Mouse (Mus musculus): Measurements from ENCODE around the gene Ubald2. TPM values are rescaled to one million over a fixed set of nuclear protein-coding genes. Genes with fewer than 3 reads are reported as not detected.

Gene Ubald2
- total RNA-seq (2023) = 99.6 and 116 TPM in 2 replicates

DNA sequence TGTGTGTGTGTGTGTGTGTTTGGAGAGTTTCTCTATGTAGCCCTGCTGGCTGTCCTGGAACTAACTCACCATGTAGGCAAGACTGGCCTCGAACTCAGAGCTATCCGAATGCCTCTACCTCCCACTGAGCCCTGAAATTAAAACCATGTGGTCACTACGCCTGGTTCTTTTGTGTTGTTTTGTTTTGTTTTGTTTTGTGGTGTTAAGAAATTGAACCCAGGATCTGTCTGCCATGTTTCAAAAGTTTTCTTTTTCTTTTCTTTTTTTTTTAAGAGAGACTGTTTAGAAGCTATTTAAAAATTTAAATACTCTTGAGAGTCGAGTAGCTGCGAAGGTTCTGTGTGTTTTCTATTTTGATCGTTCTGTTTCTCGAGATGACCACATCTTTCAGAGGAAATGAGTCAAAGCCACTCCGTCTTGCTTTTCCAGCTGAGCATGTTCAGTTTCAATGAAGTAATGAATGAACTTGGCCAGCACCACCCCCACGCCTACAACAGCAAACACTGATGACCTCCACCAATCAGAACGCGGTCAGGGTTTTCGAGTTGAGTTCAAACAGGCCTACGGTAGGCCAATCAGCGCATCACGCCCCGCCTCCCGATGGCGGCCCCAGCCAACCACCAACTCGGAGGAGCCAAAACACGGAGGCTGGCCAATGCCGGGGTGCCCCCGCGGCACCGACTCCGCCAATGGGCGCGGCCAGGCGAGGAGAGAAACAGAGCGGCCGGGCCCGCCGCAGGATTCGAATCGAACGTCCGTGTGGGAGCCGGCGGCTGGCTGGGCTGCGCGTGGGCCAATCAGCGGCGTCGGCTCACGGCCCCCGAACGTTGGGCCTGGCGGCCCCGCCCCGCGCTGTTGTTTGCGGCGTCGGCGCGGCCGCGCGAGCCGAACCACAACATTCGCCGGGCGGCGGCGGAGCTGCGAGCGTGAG lies at the start of gene Ubald2:
TSS of gene Ubald2 (plus strand) at position 739 of the 931 bp plus-strand sequence.

DNA sequence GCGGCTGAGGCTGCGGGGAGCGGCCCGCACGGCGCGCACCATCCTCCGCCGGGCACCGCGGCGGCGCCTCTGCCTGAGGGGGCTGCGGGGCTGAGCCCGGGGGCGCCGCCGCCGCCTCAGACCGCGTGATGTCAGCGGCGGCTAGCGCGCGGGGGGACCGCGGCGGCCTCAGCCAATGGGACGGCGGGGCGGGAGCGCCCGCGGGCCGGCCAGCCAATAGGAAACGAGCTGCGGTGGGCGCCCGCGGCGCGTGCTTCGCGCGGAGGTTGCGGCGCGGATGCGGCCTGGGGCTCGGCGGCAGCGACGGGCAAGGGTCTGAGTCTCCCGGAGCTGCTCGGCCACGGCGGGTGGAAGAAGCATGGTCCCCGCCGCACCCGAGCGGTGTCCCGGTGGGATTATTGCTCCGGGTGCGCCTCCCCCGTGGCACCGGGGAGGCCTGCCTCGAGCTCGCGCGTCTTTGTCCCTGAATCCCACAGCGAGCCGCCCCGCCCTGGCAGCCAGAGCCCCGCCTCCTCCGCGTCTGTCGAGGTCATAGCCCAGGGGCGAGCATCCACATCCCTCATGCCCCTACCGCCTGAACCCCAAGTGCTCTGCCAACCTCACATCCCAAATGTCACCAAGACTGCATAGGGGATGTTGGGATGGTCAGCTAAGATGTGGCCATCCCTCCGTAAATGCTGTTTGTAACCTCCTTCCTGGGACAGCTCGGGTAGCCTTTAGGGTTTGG lies 20.8 kb upstream of the Ubald2 start, which contains the start of gene Rnf157:
TSS of gene Rnf157 (minus strand) at position 129 of the 727 bp plus-strand sequence.

DNA sequence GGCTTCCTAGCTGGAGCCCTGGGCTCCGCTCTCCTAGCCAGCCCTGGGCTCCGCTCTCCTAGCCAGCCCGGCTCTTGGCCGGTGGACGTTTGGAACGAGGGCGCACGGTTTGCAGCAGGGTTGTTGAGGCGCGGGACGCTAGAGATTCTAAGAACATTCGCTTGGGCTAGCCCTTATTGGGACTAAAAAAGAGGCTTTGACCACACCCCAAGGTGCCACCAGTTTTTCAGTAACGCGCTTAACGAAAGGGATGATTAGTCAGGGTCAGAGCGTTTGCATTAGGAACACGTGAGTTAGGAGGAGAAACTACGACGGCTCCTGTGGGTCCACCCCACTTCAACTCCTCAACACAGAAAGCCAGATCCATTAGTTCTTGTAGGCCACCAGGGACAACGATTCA lies 32.2 kb downstream of the Ubald2 start, which contains the start of gene Qrich2:
TSS of gene Qrich2 (minus strand) at position 101 of the 400 bp plus-strand sequence.

Other genes starting within 250 kb of the Ubald2 start
- 22.5 and 27.5 TPM in 2 replicates for gene Ten1, start 235.2 kb upstream of the Ubald2 start, total RNA-seq (2023)
- 28.7 and 32.6 TPM in 2 replicates for gene Acox1, start 235.0 kb upstream of the Ubald2 start, total RNA-seq (2023)
- 0.06 and 0.11 TPM in 2 replicates for gene Evpl, start 196.0 kb upstream of the Ubald2 start, total RNA-seq (2023)
- 34.3 and 39.9 TPM in 2 replicates for gene Srp68, start 159.9 kb upstream of the Ubald2 start, total RNA-seq (2023)
- gene Galr2, start 153.2 kb upstream of the Ubald2 start, total RNA-seq (2023) = not detected in 2 replicates
- gene Exoc7, start 126.9 kb upstream of the Ubald2 start, total RNA-seq (2023) = 34.0 and 38.0 TPM in 2 replicates
- gene Foxj1, start 98.7 kb upstream of the Ubald2 start, total RNA-seq (2023) = not detected in 2 replicates
- 1.9 and 2.1 TPM in 2 replicates for gene Rnf157, start 21.1 kb upstream of the Ubald2 start, total RNA-seq (2023)
- gene Qrich2, start 32.1 kb downstream of the Ubald2 start, total RNA-seq (2023) = not detected in 2 replicates
- gene Prpsap1, start 60.1 kb downstream of the Ubald2 start, total RNA-seq (2023) = 19.4 and 28.4 TPM in 2 replicates
- 0.73 and 1.8 TPM in 2 replicates for gene Sphk1, start 96.8 kb downstream of the Ubald2 start, total RNA-seq (2023)
- 5.5 and 7.6 TPM in 2 replicates for gene Ube2o, start 147.4 kb downstream of the Ubald2 start, total RNA-seq (2023)
- gene Aanat, start 152.3 kb downstream of the Ubald2 start, total RNA-seq (2023) = not detected in 2 replicates
- gene Rhbdf2, start 192.9 kb downstream of the Ubald2 start, total RNA-seq (2023) = 118 and 155 TPM in 2 replicates
- not detected in 2 replicates for gene Prcd, start 219.4 kb downstream of the Ubald2 start, total RNA-seq (2023)
- gene Cygb, start 220.2 kb downstream of the Ubald2 start, total RNA-seq (2023) = not detected in 2 replicates

Measured in neutrophil, adult 65 days (primary cell).